Mouse (Mus musculus) E14TG2a.4 (cell line): Measurements from ENCODE around the gene Hist1h2bg.

ENCODE experiments used
- CTCF ChIP-seq: conservative IDR thresholded peaks from 2 replicates; pipeline ENCODE4 v1.5.1; 2014; ENCODE audit warnings: low read length
- POU5F1 ChIP-seq: IDR thresholded peaks from 2 replicates; pipeline ENCODE4 v1.6.1; 2014; ENCODE audit warnings: low read length, borderline replicate concordance

DNA sequence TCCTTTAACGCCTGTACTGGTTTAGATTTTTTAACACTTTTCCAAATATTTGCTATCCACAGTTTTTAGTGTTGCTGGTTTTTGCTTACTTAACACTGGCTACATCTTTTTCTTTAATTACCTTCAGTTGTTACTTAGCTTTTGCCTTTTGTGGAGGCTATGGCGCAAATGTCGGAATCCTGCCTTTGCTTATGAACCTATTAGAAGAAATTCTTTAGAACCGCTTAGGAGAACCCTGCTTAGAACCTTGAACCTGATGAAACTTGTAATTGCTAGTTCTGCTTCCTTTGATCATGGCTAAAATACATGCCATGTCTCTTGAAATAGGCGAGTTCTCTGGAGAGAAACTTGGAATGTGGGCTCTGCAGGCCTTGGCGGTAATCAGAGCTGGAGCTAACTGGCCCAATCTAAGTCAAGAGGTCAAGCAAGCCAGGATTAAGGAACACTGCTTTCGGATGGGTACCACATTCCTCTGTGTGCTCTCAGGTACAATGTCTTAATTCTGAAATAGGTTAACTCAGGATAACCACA lies 5.2 kb downstream of the Hist1h2bg start:
- TF ChIP-seq CTCF (no peak), POU5F1 (no peak)
